Mouse (Mus musculus) embryo, embryonic 11.5 days (tissue): ENCODE data around the gene Abhd2.
"Not testable (repeated sequence)": the region's sequence is repeated elsewhere in the genome, so short reads cannot be mapped to it uniquely, and the experiment has no call there.

ENCODE experiments used
- DNase-seq: peaks from one replicate; pipeline ENCODE4 v3.0.0-alpha.2; 2012; ENCODE audit warnings: low read depth, low spot score

Gene Abhd2

GRCm38 (mm10) chr7:79266228-79266627 lies 6.8 kb upstream of the Abhd2 start:
- no peak for DNase-seq

GRCm38 (mm10) chr7:79267690-79268388 lies 5.2 kb upstream of the Abhd2 start:
- DNase-seq: no peak

GRCm38 (mm10) chr7:79268897-79269296 lies 4.1 kb upstream of the Abhd2 start:
- no peak for DNase-seq

- DNase-seq: no peak
Observed at GRCm38 (mm10) chr7:79269411-79269810, 3.6 kb upstream of the Abhd2 start.

- no peak for DNase-seq
Observed at GRCm38 (mm10) chr7:79269866-79270265, 3.1 kb upstream of the Abhd2 start.

- DNase-seq: no peak
Observed at GRCm38 (mm10) chr7:79270961-79271387, 2.0 kb upstream of the Abhd2 start.

GRCm38 (mm10) chr7:79271861-79272788 lies 874 bp upstream of the Abhd2 start:
- DNase-seq: no peak

GRCm38 (mm10) chr7:79273738-79274472 lies 906 bp downstream of the Abhd2 start:
- DNase-seq: no peak

GRCm38 (mm10) chr7:79274473-79275010 lies 1.5 kb downstream of the Abhd2 start:
- no peak for DNase-seq

- no peak for DNase-seq
Observed at GRCm38 (mm10) chr7:79275345-79275744, 2.3 kb downstream of the Abhd2 start.

GRCm38 (mm10) chr7:79278432-79278831 lies 5.4 kb downstream of the Abhd2 start:
- DNase-seq: no peak

- DNase-seq: no peak
Observed at GRCm38 (mm10) chr7:79279376-79280029, 6.5 kb downstream of the Abhd2 start.

GRCm38 (mm10) chr7:79282883-79283670 lies 10.1 kb downstream of the Abhd2 start:
- DNase-seq: no peak

- not testable (repeated sequence) for DNase-seq
Observed at GRCm38 (mm10) chr7:79283671-79283941, 10.6 kb downstream of the Abhd2 start.

- no peak for DNase-seq
Observed at GRCm38 (mm10) chr7:79284160-79284888, 11.3 kb downstream of the Abhd2 start.

GRCm38 (mm10) chr7:79284889-79285280 lies 11.9 kb downstream of the Abhd2 start:
- DNase-seq: no peak

GRCm38 (mm10) chr7:79285408-79285807 lies 12.4 kb downstream of the Abhd2 start:
- no peak for DNase-seq

GRCm38 (mm10) chr7:79287226-79287625 lies 14.2 kb downstream of the Abhd2 start:
- no peak for DNase-seq

- DNase-seq: no peak
Observed at GRCm38 (mm10) chr7:79287928-79288327, 14.9 kb downstream of the Abhd2 start.

- no peak for DNase-seq
Observed at GRCm38 (mm10) chr7:79288422-79288821, 15.4 kb downstream of the Abhd2 start.
